ENCODE assay signal across 21 mouse cellular contexts in the genomic region with DNA sequence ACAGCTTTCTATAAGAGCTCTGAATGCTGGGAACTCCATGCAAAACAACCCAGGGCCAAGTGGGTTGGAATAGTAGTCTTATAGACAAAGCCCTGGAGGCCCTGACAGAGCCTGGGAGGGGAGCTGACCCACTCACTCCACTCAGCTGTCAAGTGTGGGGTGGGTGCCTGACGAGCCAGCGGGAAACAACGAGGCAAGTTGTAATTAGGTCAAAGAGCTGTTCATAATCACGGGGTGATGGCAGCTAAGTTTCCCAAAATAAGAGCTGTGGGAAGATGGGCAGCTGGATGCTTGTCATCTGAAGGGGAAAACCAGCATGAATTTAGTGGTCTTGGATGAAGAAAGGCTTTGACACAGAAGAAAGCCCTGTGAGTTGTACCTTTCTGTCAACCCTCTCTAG.
DNase-seq lines count a peak whose midpoint lies in the region; ATAC-seq lines count a peak whose summit lies in the region.
"Had no signal": no experiment of that assay in that cellular context is flagged by ENCODE, and none has a peak within 500 bp of the region (broad histone marks: within the 10 kb centered on the region; RNA-seq: fewer than 3 reads in every experiment).

No protein-coding gene starts in this region.

- H3K36me3 ChIP-seq in heart, embryonic 10.5 days, result no peaks in the 10 kb centered on the region
- no peaks in the 10 kb centered on the region for H3K36me3 ChIP-seq in heart, embryonic 15.5 days
- H3K36me3 ChIP-seq in heart, embryonic 11.5 days (ENCODE audit: control insufficient read depth, insufficient read depth, low read length), result no peaks in the 10 kb centered on the region
- no peaks in the 10 kb centered on the region for H3K36me3 ChIP-seq in embryonic facial prominence, embryonic 15.5 days
- H3K36me3 ChIP-seq: embryonic facial prominence, embryonic 13.5 days; forebrain, embryonic 15.5 days; hindbrain, embryonic 10.5 days; intestine, embryonic 15.5 days had no signal

- H3K4me2 ChIP-seq in heart, embryonic 15.5 days, result no peak overlapping the region
- H3K4me2 ChIP-seq in heart, embryonic 11.5 days, result no peak overlapping the region
- no peak overlapping the region for H3K4me2 ChIP-seq in embryonic facial prominence, embryonic 15.5 days (replicated peaks)
- H3K4me2 ChIP-seq: embryonic facial prominence, embryonic 13.5 days; forebrain, embryonic 15.5 days; hindbrain, embryonic 14.5 days; intestine, embryonic 15.5 days had no signal

- 38% methylated on average over 4 of the region's 4 CpGs for WGBS in heart, embryonic 10.5 days
- 26% methylated on average over 4 of the region's 4 CpGs for WGBS in heart, embryonic 15.5 days
- 35% methylated on average over 4 of the region's 4 CpGs for WGBS in heart, embryonic 11.5 days (ENCODE audit: insufficient replicate concordance)
- WGBS in embryonic facial prominence, embryonic 15.5 days, result 51% methylated on average over 4 of the region's 4 CpGs

- H3K27ac ChIP-seq in heart, embryonic 10.5 days, result peak overlapping the region; percentile 57; the same call in 1 of the 2 replicates
- peak overlapping the region; percentile 59 for H3K27ac ChIP-seq in heart, embryonic 15.5 days
- no peak overlapping the region for H3K27ac ChIP-seq in heart, embryonic 11.5 days (ENCODE audit: low read depth, low read length)
- no peak overlapping the region for H3K27ac ChIP-seq in embryonic facial prominence, embryonic 15.5 days (replicated peaks)
- H3K27ac ChIP-seq: embryonic facial prominence, embryonic 13.5 days; forebrain, embryonic 15.5 days; hindbrain, embryonic 10.5 days; hindbrain, embryonic 14.5 days; intestine, embryonic 15.5 days had no signal

- intact Hi-C loops in heart, postnatal 14 days (cut with DNase I), result no loop called here
- intact Hi-C loops in left cerebral cortex, postnatal 4 days (cut with DNase I), result no loop called here

- no peak overlapping the region for H3K4me3 ChIP-seq in heart, embryonic 10.5 days
- no peak overlapping the region for H3K4me3 ChIP-seq in heart, embryonic 15.5 days
- no peak overlapping the region for H3K4me3 ChIP-seq in heart, embryonic 11.5 days (ENCODE audit: low read depth, low read length)
- no peak overlapping the region for H3K4me3 ChIP-seq in embryonic facial prominence, embryonic 15.5 days (replicated peaks)
- H3K4me3 ChIP-seq: embryonic facial prominence, embryonic 13.5 days; erythroblast, embryonic 14.5 days; forebrain, embryonic 15.5 days; hindbrain, embryonic 10.5 days; intestine, embryonic 15.5 days had no signal

- ATAC-seq in heart, embryonic 15.5 days (replicated peaks; ENCODE audit: insufficient number of reproducible peaks, insufficient read depth, low FRiP score, low read depth), result no peak
- ATAC-seq in heart, embryonic 11.5 days (replicated peaks; ENCODE audit: insufficient number of reproducible peaks, low FRiP score, low TSS enrichment), result no peak
- ATAC-seq in embryonic facial prominence, embryonic 15.5 days (ENCODE audit: insufficient number of reproducible peaks, low FRiP score, low TSS enrichment, low read depth), result 0 out of 2 replicates have a peak, but pooled peaks have one; percentile 41
- ATAC-seq: forebrain, embryonic 15.5 days; intestine, embryonic 15.5 days had no signal

- H3K9me3 ChIP-seq in heart, embryonic 10.5 days, result no peaks in the 10 kb centered on the region
- H3K9me3 ChIP-seq in heart, embryonic 15.5 days (replicated peaks), result no peaks in the 10 kb centered on the region
- no peaks in the 10 kb centered on the region for H3K9me3 ChIP-seq in heart, embryonic 11.5 days (replicated peaks; ENCODE audit: control insufficient read depth, low read length)
- H3K9me3 ChIP-seq in embryonic facial prominence, embryonic 15.5 days (replicated peaks), result no peaks in the 10 kb centered on the region
- H3K9me3 ChIP-seq: embryonic facial prominence, embryonic 13.5 days; forebrain, embryonic 15.5 days; hindbrain, embryonic 10.5 days; intestine, embryonic 15.5 days had no signal

- H3K27me3 ChIP-seq in heart, embryonic 10.5 days (ENCODE audit: insufficient read depth, poor library complexity, severe bottlenecking), result no peaks in the 10 kb centered on the region
- H3K27me3 ChIP-seq in heart, embryonic 15.5 days, result no peaks in the 10 kb centered on the region
- H3K27me3 ChIP-seq in heart, embryonic 11.5 days (ENCODE audit: control insufficient read depth, insufficient read depth, low read length), result no peaks in the 10 kb centered on the region
- H3K27me3 ChIP-seq in embryonic facial prominence, embryonic 15.5 days, result no peaks in the 10 kb centered on the region
- H3K27me3 ChIP-seq: embryonic facial prominence, embryonic 13.5 days; forebrain, embryonic 15.5 days; intestine, embryonic 15.5 days had no signal

- H3K9ac ChIP-seq in heart, embryonic 15.5 days, result no peak overlapping the region
- H3K9ac ChIP-seq in heart, embryonic 11.5 days (ENCODE audit: low read depth, low read length), result no peak overlapping the region
- no peak overlapping the region for H3K9ac ChIP-seq in embryonic facial prominence, embryonic 15.5 days
- H3K9ac ChIP-seq: embryonic facial prominence, embryonic 13.5 days; forebrain, embryonic 15.5 days; hindbrain, embryonic 14.5 days; intestine, embryonic 15.5 days had no signal

- peaks cover 25% of the 10 kb centered on the region for H3K4me1 ChIP-seq in heart, embryonic 10.5 days
- peaks cover 19% of the 10 kb centered on the region for H3K4me1 ChIP-seq in heart, embryonic 15.5 days (replicated peaks)
- H3K4me1 ChIP-seq in heart, embryonic 11.5 days (ENCODE audit: control insufficient read depth, insufficient read depth, low read length), result peaks cover 10% of the 10 kb centered on the region
- no peaks in the 10 kb centered on the region for H3K4me1 ChIP-seq in embryonic facial prominence, embryonic 15.5 days
- H3K4me1 ChIP-seq: embryonic facial prominence, embryonic 13.5 days; hindbrain, embryonic 10.5 days; intestine, embryonic 15.5 days had no signal

- DNase-seq in heart, embryonic 10.5 days (ENCODE audit: low spot score), result no peak
- DNase-seq in heart, postnatal 14 days, result no peak
- peak; percentile 51 for DNase-seq in brain, adult 2 months (ENCODE audit: low read depth, low spot score)
- no peak for DNase-seq in layer of hippocampus, adult 11-12 months (ENCODE audit: low spot score)
- DNase-seq in left cerebral cortex, postnatal 4 days, result no peak
- DNase-seq: adrenal gland, adult 8-10 months; adrenal gland, postnatal 36 days; cerebellum, adult 11-12 months; cerebellum, adult 9-10 months; cerebellum, postnatal 25 days; gastrocnemius, postnatal 25 days; kidney, adult 18-20 months had no signal

Comparison
In these comparisons a context has a peak if more than half of its experiments do, and no peak if none do; other contexts are left out.
1. H3K27ac ChIP-seq: peak in heart, embryonic 10.5 days (single experiment) and heart, embryonic 15.5 days (single experiment); none in heart, embryonic 11.5 days (single experiment) and embryonic facial prominence, embryonic 15.5 days (single experiment).